Mouse (Mus musculus): ENCODE measurements around the gene Trappc13.

DNA sequence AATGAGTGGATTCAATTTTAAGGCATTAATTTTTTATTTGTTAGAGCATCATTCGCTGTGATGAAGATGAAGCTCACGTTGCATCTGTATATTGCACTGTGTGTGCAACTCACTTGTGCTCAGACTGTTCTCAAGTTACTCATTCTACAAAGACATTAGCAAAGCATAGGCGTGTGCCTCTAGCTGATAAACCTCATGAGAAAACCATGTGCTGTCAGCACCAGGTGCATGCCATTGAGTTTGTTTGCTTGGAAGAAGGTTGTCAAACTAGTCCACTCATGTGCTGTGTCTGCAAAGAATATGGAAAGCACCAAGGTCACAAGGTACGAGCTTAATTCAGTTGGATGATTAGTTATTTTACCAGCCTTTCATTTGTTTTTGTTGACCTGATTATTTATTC is 9.1 kb upstream of the Trappc13 start:
- no peak for TF ChIP-seq CTCF (IDR thresholded peaks at IDR 0.05)
- no peak for TF ChIP-seq EP300 (IDR thresholded peaks at IDR 0.05)

All from lung, postnatal 0 days (tissue).